Mouse (Mus musculus): ENCODE measurements around the gene Crct1.

Crct1 gene

GRCm38 (mm10) chr3:93015460-93016104 lies at the start of gene Crct1:
Gene Crct1 (minus strand): TSS chr3:93015687.
- in situ Hi-C loops (cut with MboI; ENCODE audit: low sequenced_read_pairs): no loop called here

- in situ Hi-C loops (cut with MboI; ENCODE audit: low sequenced_read_pairs): no loop called here
Measured at GRCm38 (mm10) chr3:93052826-93053474, 37.5 kb upstream of the Crct1 start.

- in situ Hi-C loops (cut with MboI; ENCODE audit: low sequenced_read_pairs): no loop called here
Measured at GRCm38 (mm10) chr3:93050182-93050581, 34.7 kb upstream of the Crct1 start.

GRCm38 (mm10) chr3:93031450-93031849 lies 16.0 kb upstream of the Crct1 start:
- in situ Hi-C loops (cut with MboI; ENCODE audit: low sequenced_read_pairs): no loop called here

- in situ Hi-C loops (cut with MboI; ENCODE audit: low sequenced_read_pairs): no loop called here
Measured at GRCm38 (mm10) chr3:93025486-93025885, 10.0 kb upstream of the Crct1 start.

GRCm38 (mm10) chr3:93023411-93024184 lies 8.1 kb upstream of the Crct1 start:
- in situ Hi-C loops (cut with MboI; ENCODE audit: low sequenced_read_pairs): no loop called here

GRCm38 (mm10) chr3:93021171-93021570 lies 5.7 kb upstream of the Crct1 start:
- in situ Hi-C loops (cut with MboI; ENCODE audit: low sequenced_read_pairs): no loop called here

- in situ Hi-C loops (cut with MboI; ENCODE audit: low sequenced_read_pairs): no loop called here
Measured at GRCm38 (mm10) chr3:93018960-93019359, 3.5 kb upstream of the Crct1 start, which contains the start of gene Lce1m. Gene Lce1m (minus strand): TSS chr3:93019060.

GRCm38 (mm10) chr3:93014871-93015270 lies 616 bp downstream of the Crct1 start:
- in situ Hi-C loops (cut with MboI; ENCODE audit: low sequenced_read_pairs): no loop called here

- in situ Hi-C loops (cut with MboI; ENCODE audit: low sequenced_read_pairs): no loop called here
Measured at GRCm38 (mm10) chr3:93014378-93014801, 1.1 kb downstream of the Crct1 start.

- in situ Hi-C loops (cut with MboI; ENCODE audit: low sequenced_read_pairs): no loop called here
Measured at GRCm38 (mm10) chr3:93002843-93003242, 12.6 kb downstream of the Crct1 start.

- in situ Hi-C loops (cut with MboI; ENCODE audit: low sequenced_read_pairs): no loop called here
Measured at GRCm38 (mm10) chr3:93000621-93001020, 14.9 kb downstream of the Crct1 start.

GRCm38 (mm10) chr3:92998691-92999090 lies 16.8 kb downstream of the Crct1 start:
- in situ Hi-C loops (cut with MboI; ENCODE audit: low sequenced_read_pairs): no loop called here

- in situ Hi-C loops (cut with MboI; ENCODE audit: low sequenced_read_pairs): no loop called here
Measured at GRCm38 (mm10) chr3:92991926-92992325, 23.6 kb downstream of the Crct1 start, which contains the start of gene Lce3f. Gene Lce3f (plus strand): TSS chr3:92992226.

- in situ Hi-C loops (cut with MboI; ENCODE audit: low sequenced_read_pairs): no loop called here
Measured at GRCm38 (mm10) chr3:92978484-92978883, 37.0 kb downstream of the Crct1 start.

- in situ Hi-C loops (cut with MboI; ENCODE audit: low sequenced_read_pairs): no loop called here
Measured at GRCm38 (mm10) chr3:92966761-92967160, 48.7 kb downstream of the Crct1 start, which contains the start of gene Lce3e. Gene Lce3e (plus strand): TSS chr3:92967061.

All from CH12F3 (cell line).